ENCODE assay signal across 8 mouse cellular contexts in the genomic region with DNA sequence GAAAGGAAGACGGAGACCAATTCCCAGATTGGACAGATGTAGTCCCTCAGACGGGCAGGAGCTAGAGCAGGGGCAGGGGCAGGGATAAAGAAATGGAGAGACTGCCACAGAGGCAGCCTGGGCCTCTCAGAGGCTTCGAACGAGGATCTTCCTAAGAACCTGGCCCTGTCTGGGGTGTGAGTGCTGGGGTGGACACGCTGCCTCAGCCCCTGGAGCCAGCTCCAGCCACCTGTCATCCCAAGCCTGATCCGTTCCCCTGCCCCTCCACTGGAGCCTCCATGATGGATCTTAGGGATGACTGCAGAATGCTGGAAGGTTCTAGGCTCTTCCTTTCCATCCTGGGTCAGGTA. TPM values are rescaled to one million over a fixed set of nuclear protein-coding genes. Genes with fewer than 3 reads are reported as not detected.
DNase-seq lines count a peak whose midpoint lies in the region; ATAC-seq lines count a peak whose summit lies in the region.

No protein-coding gene starts in this region.

- ATAC-seq in kidney, embryonic 16.5 days (ENCODE audit: low FRiP score, low TSS enrichment): no peak
- ATAC-seq in embryonic facial prominence, embryonic 13.5 days (ENCODE audit: insufficient number of reproducible peaks, insufficient read depth, low FRiP score, low TSS enrichment, low read depth): no peak
- ATAC-seq in hindbrain, embryonic 11.5 days (ENCODE audit: low FRiP score): no peak
- ATAC-seq in midbrain, embryonic 14.5 days (ENCODE audit: low FRiP score, low TSS enrichment): no peak

- H3K27me3 ChIP-seq in kidney, embryonic 16.5 days (ENCODE audit: insufficient read depth, low read length): no peaks in the 10 kb centered on the region
- H3K27me3 ChIP-seq in embryonic facial prominence, embryonic 13.5 days: no peaks in the 10 kb centered on the region
- H3K27me3 ChIP-seq in hindbrain, embryonic 11.5 days (ENCODE audit: control insufficient read depth, insufficient read depth, low read length): no peaks in the 10 kb centered on the region
- no peaks in the 10 kb centered on the region for H3K27me3 ChIP-seq in midbrain, embryonic 14.5 days (ENCODE audit: control insufficient read depth, insufficient read depth, low read length)

- H3K4me3 ChIP-seq in kidney, embryonic 16.5 days (ENCODE audit: low read length): no peak overlapping the region
- H3K4me3 ChIP-seq in embryonic facial prominence, embryonic 13.5 days: no peak overlapping the region
- no peak overlapping the region for H3K4me3 ChIP-seq in hindbrain, embryonic 11.5 days (ENCODE audit: low read depth, low read length)
- no peak overlapping the region for H3K4me3 ChIP-seq in midbrain, embryonic 14.5 days (replicated peaks; ENCODE audit: low read depth, low read length)

- H3K9ac ChIP-seq in kidney, embryonic 16.5 days (replicated peaks; ENCODE audit: low read length): peak overlapping the region; percentile 31; the same call in 1 of the 2 replicates
- no peak overlapping the region for H3K9ac ChIP-seq in embryonic facial prominence, embryonic 13.5 days
- H3K9ac ChIP-seq in hindbrain, embryonic 11.5 days (ENCODE audit: low read depth, low read length): peak overlapping the region; percentile 61; the same call in 1 of the 2 replicates
- no peak overlapping the region for H3K9ac ChIP-seq in midbrain, embryonic 14.5 days (replicated peaks; ENCODE audit: low read length)

- H3K4me2 ChIP-seq in kidney, embryonic 16.5 days (replicated peaks; ENCODE audit: low read depth, low read length): 0 out of 2 replicates have a peak overlapping the region, but pooled peaks have one; percentile 0
- no peak overlapping the region for H3K4me2 ChIP-seq in embryonic facial prominence, embryonic 13.5 days
- H3K4me2 ChIP-seq in hindbrain, embryonic 11.5 days (replicated peaks; ENCODE audit: low read depth, low read length): no peak overlapping the region
- no peak overlapping the region for H3K4me2 ChIP-seq in midbrain, embryonic 14.5 days (ENCODE audit: low read length)

- H3K4me1 ChIP-seq in kidney, embryonic 16.5 days (ENCODE audit: insufficient read depth, low read length): peaks cover 64% of the 10 kb centered on the region
- H3K4me1 ChIP-seq in embryonic facial prominence, embryonic 13.5 days: peaks cover 67% of the 10 kb centered on the region
- H3K4me1 ChIP-seq in hindbrain, embryonic 11.5 days (replicated peaks; ENCODE audit: control insufficient read depth, insufficient read depth, low read length): peaks cover 22% of the 10 kb centered on the region
- H3K4me1 ChIP-seq in midbrain, embryonic 14.5 days (ENCODE audit: control insufficient read depth, insufficient read depth, low read length): peaks cover 66% of the 10 kb centered on the region

- WGBS in kidney, embryonic 16.5 days: 30% methylated on average over 6 of the region's 6 CpGs
- WGBS in embryonic facial prominence, embryonic 13.5 days: 53% methylated on average over 6 of the region's 6 CpGs
- WGBS in hindbrain, embryonic 11.5 days: 41% methylated on average over 6 of the region's 6 CpGs
- WGBS in midbrain, embryonic 14.5 days: 23% methylated on average over 6 of the region's 6 CpGs

- H3K36me3 ChIP-seq in kidney, embryonic 16.5 days (ENCODE audit: insufficient read depth, low read length): no peaks in the 10 kb centered on the region
- H3K36me3 ChIP-seq in embryonic facial prominence, embryonic 13.5 days: 0 out of 2 replicates have a peak, but pooled peaks cover 5% of the 10 kb centered on the region
- H3K36me3 ChIP-seq in hindbrain, embryonic 11.5 days (ENCODE audit: control insufficient read depth, insufficient read depth, low read length): 0 out of 2 replicates have a peak, but pooled peaks cover 2% of the 10 kb centered on the region
- H3K36me3 ChIP-seq in midbrain, embryonic 14.5 days (ENCODE audit: control insufficient read depth, insufficient read depth, low read length): no peaks in the 10 kb centered on the region

- peak overlapping the region; percentile 79 for H3K27ac ChIP-seq in kidney, embryonic 16.5 days (ENCODE audit: low read length)
- peak overlapping the region; percentile 91; the same call in 1 of the 2 replicates for H3K27ac ChIP-seq in embryonic facial prominence, embryonic 13.5 days
- peak overlapping the region; percentile 97 for H3K27ac ChIP-seq in hindbrain, embryonic 11.5 days (ENCODE audit: low read depth, low read length)
- H3K27ac ChIP-seq in midbrain, embryonic 14.5 days (replicated peaks; ENCODE audit: low read depth, low read length): peak overlapping the region; percentile 93

- intact Hi-C loops in left cerebral cortex, postnatal 25 days (cut with DNase I): loop anchor here (2.0 kb wide), 1 partner anchor 45 kb away; no protein-coding TSS in a partner anchor

- DNase-seq in kidney, adult 8-10 months: no peak
- DNase-seq in hindbrain, embryonic 11.5 days (ENCODE audit: low spot score): no peak
- no peak for DNase-seq in midbrain, embryonic 14.5 days
- no peak for DNase-seq in adrenal gland, postnatal 14 days
- DNase-seq in left cerebral cortex, postnatal 25 days (ENCODE audit: low spot score in 2 of 2): no peak
- DNase-seq in urinary bladder, adult 2 months (ENCODE audit: low spot score): no peak

- H3K9me3 ChIP-seq in kidney, embryonic 16.5 days (ENCODE audit: low read length): no peaks in the 10 kb centered on the region
- no peaks in the 10 kb centered on the region for H3K9me3 ChIP-seq in embryonic facial prominence, embryonic 13.5 days
- no peaks in the 10 kb centered on the region for H3K9me3 ChIP-seq in hindbrain, embryonic 11.5 days (ENCODE audit: control insufficient read depth, low read length)
- H3K9me3 ChIP-seq in midbrain, embryonic 14.5 days (ENCODE audit: control insufficient read depth, low read length): no peaks in the 10 kb centered on the region

RNA-seq across cellular contexts. Expression of a gene that starts 20.2 kb away (rescaled TPM):
- polyA plus RNA-seq in kidney, embryonic 16.5 days (2015; fragmentation: Nextera tagmentation; extraction: Ambion mirVana): 14.6 and 14.7 TPM in 2 replicates
- 34.9 and 40.3 TPM in 2 replicates for polyA plus RNA-seq in embryonic facial prominence, embryonic 13.5 days (2015; fragmentation: Nextera tagmentation; extraction: Ambion mirVana)
- polyA plus RNA-seq in hindbrain, embryonic 11.5 days (2014; fragmentation: Nextera tagmentation; extraction: Ambion mirVana): 17.6 TPM in 2 replicates
- 29.6 and 31.1 TPM in 2 replicates for polyA plus RNA-seq in midbrain, embryonic 14.5 days (2014; fragmentation: Nextera tagmentation; extraction: Ambion mirVana)
- total RNA-seq in adrenal gland, postnatal 14 days (2021): 37.9 and 41.9 TPM in 2 replicates
- 10 to 100 TPM; 28.7 to 29.5 TPM for total RNA-seq in left cerebral cortex, postnatal 25 days (2021)
- 62.4 and 86.0 TPM in 2 replicates for polyA plus RNA-seq in urinary bladder, adult 2 months (2012; rRNA removed)

RNA-seq across cellular contexts. Expression of a gene that starts 50.0 kb away (rescaled TPM):
- 40.2 and 44.3 TPM in 2 replicates for polyA plus RNA-seq in kidney, embryonic 16.5 days (2015; fragmentation: Nextera tagmentation; extraction: Ambion mirVana)
- polyA plus RNA-seq in embryonic facial prominence, embryonic 13.5 days (2015; fragmentation: Nextera tagmentation; extraction: Ambion mirVana): 43.1 and 47.0 TPM in 2 replicates
- polyA plus RNA-seq in hindbrain, embryonic 11.5 days (2014; fragmentation: Nextera tagmentation; extraction: Ambion mirVana): 77.7 and 80.7 TPM in 2 replicates
- 58.9 and 69.9 TPM in 2 replicates for polyA plus RNA-seq in midbrain, embryonic 14.5 days (2014; fragmentation: Nextera tagmentation; extraction: Ambion mirVana)
- 39.8 and 42.4 TPM in 2 replicates for total RNA-seq in adrenal gland, postnatal 14 days (2021)
- 10 to 100 TPM; 23.6 to 25.8 TPM for total RNA-seq in left cerebral cortex, postnatal 25 days (2021)
- polyA plus RNA-seq in urinary bladder, adult 2 months (2012; rRNA removed): 33.6 and 47.4 TPM in 2 replicates

Comparison
In these comparisons a context has a peak if more than half of its experiments do, and no peak if none do; other contexts are left out.
1. H3K9ac ChIP-seq: peak in kidney, embryonic 16.5 days (single experiment) and hindbrain, embryonic 11.5 days (single experiment); none in embryonic facial prominence, embryonic 13.5 days (single experiment) and midbrain, embryonic 14.5 days (single experiment).
2. Peak in every context shown above with its lines, with median percentiles within 50 percentile points of each other: H3K27ac ChIP-seq.